Mouse (Mus musculus) kidney, postnatal 4 days (tissue): ENCODE results near the gene Tarbp1.
A peak's percentile ranks its signal among the peaks of the same experiment; 100 is the strongest.

ENCODE experiments used
- DNase-seq, 2 experiments: peaks; one replicate each; pipeline ENCODE4 v3.0.0; 2021; ENCODE audit warnings: mixed read lengths in 2 of 2

Tarbp1 gene

DNA sequence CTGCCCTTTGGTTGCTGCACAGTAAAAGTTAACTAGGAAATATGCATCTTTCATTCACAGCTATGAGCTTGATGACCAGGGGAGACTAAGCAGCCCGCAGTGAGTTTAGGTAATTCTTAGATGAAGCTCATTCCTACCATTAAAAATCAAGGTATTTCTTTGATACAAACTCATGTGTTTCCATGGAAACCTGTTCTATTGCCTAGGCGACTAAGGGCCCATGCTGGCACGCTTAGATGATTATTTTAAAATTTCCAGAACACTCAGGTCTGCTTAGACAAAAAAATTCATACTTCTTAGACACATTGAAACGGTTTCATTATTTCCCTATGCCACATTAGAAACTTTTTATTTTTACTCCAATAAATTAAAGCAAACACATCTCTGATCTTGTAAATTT lies 69.8 kb downstream of the Tarbp1 start:
- DNase-seq = no peak

DNA sequence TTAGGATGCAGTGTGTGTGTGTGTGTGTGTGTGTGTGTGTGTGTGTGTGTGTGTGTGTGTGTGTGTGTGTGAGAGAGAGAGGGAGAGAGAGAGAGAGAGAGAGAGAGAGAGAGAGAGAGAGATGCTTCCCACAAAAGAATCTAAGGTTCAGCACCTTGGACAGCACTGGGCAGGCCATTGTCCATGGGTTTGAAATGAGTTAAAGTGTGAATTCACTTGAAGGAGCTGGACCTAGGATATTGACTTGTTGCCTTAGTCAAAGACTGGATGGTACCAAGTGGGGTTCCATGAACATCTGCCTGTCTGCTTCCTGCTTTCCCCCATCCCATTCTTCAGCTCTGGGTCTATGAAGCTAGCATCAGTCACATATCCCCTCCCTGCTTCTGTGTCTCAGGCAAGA lies 70.3 kb downstream of the Tarbp1 start:
- DNase-seq = peak; percentile 25 to 45

DNA sequence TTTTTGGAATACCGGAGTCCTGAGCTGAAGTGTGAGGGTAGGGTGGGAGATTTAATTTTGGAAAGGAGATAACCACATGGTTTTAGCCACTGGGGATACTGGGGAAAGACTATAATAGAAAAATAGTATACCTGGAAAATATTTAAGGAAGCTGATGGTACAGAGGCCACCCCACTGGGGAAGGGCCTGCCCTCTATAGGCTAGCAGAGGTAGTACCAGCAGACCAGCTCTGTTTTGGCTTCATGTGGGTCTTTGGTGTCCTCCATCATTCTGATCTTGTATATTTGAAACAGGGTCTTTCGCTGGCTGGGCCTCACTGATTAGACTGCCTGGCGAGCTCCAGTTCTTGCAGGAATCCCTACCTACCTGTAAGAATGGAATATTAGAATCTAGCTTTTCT lies 76.5 kb downstream of the Tarbp1 start:
- no peak for DNase-seq

DNA sequence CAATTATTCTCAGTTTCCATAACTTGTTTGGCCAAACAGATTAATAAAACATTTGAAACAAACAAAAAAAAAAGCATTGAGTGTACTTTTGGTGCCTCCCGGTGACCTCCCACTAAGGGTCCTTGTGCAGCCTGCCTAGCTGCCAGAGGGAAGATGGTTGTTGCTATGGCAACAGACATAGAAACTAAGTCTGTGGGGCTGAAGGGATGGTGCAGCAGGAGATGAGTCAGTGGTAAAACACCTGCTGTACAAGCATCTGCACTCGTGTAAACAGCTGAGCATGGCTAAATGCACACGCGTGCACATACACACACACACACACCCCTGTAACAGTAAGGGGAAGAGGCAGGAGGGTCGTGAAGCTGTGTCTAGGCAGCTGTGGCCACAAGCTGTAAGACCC lies 78.9 kb downstream of the Tarbp1 start:
- no peak for DNase-seq

DNA sequence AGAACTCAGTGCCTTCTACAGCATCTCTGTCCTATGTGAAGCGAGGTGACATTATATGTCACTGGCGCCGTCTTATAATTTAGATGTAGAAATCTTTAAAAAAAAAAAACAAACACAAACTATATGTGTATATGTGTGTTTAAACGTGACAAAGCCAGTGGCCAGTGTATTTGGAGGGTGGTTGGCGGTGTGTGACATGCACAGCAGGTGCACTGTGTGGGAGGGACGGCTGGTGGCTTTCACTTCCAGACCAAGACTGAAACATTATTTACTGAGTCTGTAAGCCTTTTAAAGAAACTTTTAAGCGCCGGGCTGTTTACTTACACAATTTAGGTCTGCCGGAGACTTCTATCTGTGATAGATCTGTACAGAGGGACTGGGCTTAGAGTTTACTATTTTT lies 79.5 kb downstream of the Tarbp1 start:
- DNase-seq = no peak

DNA sequence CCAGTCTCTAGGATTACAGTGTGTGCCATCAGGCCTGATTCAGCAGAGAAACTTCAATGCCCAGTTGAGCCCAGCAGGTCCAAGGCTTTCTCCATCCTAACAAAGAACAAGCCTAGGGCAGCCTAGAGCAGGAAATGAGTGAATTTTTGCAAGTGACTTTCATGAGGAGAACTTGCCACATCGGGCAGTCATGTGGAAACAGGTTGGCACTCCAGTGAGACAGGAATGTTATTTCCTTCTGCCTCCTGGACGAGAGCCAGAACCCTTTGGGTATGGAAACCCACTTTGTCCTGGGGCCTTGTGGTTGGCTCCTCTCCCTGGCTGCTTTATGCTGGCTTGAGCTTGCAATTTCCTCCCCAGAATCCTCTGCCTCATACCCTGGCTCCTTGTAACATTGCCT lies 83.3 kb downstream of the Tarbp1 start:
- peak; percentile 39 to 60 for DNase-seq

DNA sequence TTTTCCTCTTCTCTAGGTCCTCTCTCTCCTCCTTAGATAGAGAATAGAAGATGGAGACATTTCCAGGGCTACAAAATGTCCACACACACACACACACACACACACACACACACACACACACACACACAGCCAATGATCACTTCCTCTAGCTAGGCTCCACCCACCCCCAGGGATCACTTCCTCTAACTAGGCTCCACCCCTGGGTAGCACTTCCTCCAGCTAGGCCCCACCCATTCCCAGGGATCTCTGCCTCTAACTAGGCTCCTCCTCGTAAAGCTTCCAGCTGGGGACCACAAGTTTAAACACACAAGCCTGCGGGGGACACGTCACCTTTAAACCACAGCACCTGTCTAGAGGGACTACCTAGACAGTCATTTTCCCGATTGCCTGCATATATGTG lies 87.3 kb downstream of the Tarbp1 start:
- DNase-seq = no peak

DNA sequence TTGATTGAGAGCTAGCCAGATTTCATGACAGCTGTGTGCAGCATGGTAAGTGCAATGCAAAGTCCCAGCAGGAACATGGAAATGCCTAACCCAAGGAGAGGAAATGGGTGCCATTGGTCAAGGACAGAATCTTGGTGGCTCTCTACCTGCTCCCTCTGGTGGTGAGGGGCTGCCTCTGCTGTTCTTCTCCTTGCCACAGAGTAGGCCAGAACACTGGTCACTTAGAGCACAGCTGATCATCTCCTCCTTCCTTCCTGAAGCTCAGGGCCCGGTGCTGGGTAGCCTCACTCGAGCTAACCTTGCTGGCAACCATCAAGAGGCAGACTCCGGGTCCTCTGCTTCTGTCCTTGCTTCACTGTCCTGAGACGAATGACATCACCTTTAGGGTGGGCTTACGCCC lies 92.1 kb downstream of the Tarbp1 start:
- DNase-seq = peak; percentile 41 to 56

DNA sequence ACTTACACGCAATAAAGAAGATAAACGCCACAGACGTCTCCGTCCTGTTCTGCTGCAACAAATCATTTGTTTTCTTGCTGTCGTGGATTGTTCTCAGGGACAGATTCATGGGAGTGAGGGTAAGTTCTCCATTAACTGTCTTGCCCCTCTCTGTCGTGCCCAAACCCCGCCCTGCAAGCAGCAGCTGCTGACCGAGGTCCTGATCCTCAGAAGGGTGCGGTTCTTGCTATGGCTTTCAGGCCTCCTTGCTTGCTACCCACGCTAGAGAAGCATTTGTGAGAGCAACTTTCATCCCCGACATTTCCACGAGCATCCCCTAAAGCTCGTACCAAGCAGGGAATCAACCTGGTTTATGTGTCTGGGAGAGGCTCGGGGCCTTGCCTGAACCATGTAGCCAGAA lies 92.6 kb downstream of the Tarbp1 start:
- DNase-seq = peak; percentile 74 to 79

DNA sequence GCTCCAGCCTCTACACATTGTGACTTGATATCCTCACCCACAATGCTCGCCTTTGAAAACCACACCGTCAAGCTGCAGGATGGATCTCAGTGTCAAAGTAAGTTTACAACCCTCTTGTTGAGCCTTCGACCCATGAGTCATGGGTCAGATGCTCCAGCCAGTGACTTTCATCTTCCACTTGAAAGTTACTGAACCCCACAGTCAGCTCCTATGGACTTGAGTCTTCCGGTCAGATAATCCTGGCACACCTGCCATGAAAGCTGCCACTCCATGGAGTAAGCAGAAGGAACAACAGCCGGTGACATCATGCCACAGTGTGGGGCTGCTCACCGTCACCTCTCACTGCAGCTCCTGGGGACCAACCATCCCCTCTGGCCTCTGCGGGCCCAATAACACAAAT lies 93.6 kb downstream of the Tarbp1 start:
- no peak for DNase-seq

DNA sequence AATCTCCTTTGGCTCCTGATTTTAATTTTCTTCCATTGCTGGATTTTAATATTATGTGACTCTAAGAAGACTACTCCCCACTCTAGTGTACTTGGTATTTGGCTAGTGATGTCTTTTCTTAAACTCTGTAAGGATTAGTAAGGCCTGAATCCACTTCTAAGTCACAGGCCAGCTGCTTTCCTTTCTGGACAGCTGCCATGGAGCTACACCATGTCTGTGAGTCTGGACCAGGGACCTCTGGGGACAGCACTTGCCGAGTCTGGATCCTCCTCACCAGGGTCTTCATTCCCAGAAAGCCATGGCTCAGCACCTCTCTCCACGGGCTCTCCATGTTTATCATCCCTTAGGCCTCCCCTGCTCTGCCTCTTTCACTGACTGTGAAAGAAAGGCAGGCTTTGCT lies 94.7 kb downstream of the Tarbp1 start:
- peak; percentile 34 to 38 for DNase-seq

DNA sequence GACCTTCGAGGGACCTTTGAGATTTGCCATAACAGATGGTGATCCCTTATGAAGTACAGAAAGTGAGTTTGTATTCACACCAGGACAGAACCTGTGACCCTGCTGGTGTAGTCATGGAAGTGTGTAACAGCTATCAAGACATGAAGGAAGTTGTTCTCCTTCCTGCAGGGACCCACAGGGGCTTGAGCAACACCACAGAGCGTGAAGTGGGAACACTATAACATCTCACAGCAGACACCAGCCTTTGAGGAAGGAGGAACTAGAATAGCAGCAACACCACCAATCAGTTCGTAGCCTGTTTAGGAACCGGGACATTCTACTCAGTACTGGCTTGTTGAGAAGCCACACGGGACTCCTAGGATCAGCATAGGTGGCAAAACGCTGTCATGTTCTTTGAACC lies 95.3 kb downstream of the Tarbp1 start:
- no peak for DNase-seq
